Mouse (Mus musculus) kidney, embryonic 14.5 days (tissue): Measurements from ENCODE around the gene Creg1. TPM values are rescaled to one million over a fixed set of nuclear protein-coding genes. Genes with fewer than 3 reads are reported as not detected.

Experiments
- ATAC-seq: fragments of 200-750 bp; cut with Nextera tagmentation; 2 replicates; pipeline ENCODE4 v1.8.0; 2017; ENCODE audit warnings: moderate number of reproducible peaks, mild to moderate bottlenecking, moderate TSS enrichment, moderate library complexity; ENCODE audit not compliant: low FRiP score, low TSS enrichment
- H3K27ac ChIP-seq: fragments of 300-500 bp; sonication (generic); 2 replicates; pipeline ENCODE4 v1.5.1; 2014; ENCODE audit warnings: low read depth, mild to moderate bottlenecking, low read length, moderate library complexity, mixed read lengths
- H3K27me3 ChIP-seq: fragments of 300-500 bp; sonication (generic); 2 replicates; pipeline ENCODE4 v1.6.1; 2014; ENCODE audit warnings: mild to moderate bottlenecking, low read length; ENCODE audit not compliant: control insufficient read depth, insufficient read depth
- H3K36me3 ChIP-seq: fragments of 300-500 bp; sonication (generic); 2 replicates; pipeline ENCODE4 v1.6.1; 2014; ENCODE audit warnings: low read length, mixed read lengths; ENCODE audit not compliant: control insufficient read depth, insufficient read depth
- H3K4me1 ChIP-seq: fragments of 300-500 bp; sonication (generic); 2 replicates; pipeline ENCODE4 v1.6.1; 2014; ENCODE audit warnings: low read length, mixed read lengths; ENCODE audit not compliant: control insufficient read depth, insufficient read depth
- H3K4me2 ChIP-seq: fragments of 300-500 bp; sonication (generic); replicated peaks from 2 replicates; pipeline ENCODE4 v1.6.1; 2014; ENCODE audit warnings: low read depth, mild to moderate bottlenecking, low read length
- H3K4me3 ChIP-seq: fragments of 300-500 bp; sonication (generic); 2 replicates; pipeline ENCODE4 v1.5.1; 2014; ENCODE audit warnings: mild to moderate bottlenecking, low read length
- H3K9ac ChIP-seq: fragments of 300-500 bp; sonication (generic); 2 replicates; pipeline ENCODE4 v1.6.1; 2014; ENCODE audit warnings: low read depth, mild to moderate bottlenecking, low read length, moderate library complexity
- H3K9me3 ChIP-seq: fragments of 300-500 bp; sonication (generic); 2 replicates; pipeline ENCODE4 v1.6.1; 2016; ENCODE audit warnings: low read length; ENCODE audit not compliant: control insufficient read depth
- WGBS: fragments of 180-500 bp; shearing (Covaris S2); extraction: QIAGEN DNeasy Blood & Tissue Kit; methylation state at CpG from one replicate; pipeline ENCODE4 v1.1.7; 2014; 5-methylcytosine and 5-hydroxymethylcytosine counted together
- polyA plus RNA-seq: library from polyadenylated mRNA; unstranded; fragments of >200 nt; fragmentation: Nextera tagmentation; extraction: Ambion mirVana; gene quantifications from 2 replicates; pipeline ENCODE4 v1.2.1, GENCODE M21; 2014

Gene Creg1
- polyA plus RNA-seq, 1 experiment from 2014 or later, result 53.8 TPM

DNA sequence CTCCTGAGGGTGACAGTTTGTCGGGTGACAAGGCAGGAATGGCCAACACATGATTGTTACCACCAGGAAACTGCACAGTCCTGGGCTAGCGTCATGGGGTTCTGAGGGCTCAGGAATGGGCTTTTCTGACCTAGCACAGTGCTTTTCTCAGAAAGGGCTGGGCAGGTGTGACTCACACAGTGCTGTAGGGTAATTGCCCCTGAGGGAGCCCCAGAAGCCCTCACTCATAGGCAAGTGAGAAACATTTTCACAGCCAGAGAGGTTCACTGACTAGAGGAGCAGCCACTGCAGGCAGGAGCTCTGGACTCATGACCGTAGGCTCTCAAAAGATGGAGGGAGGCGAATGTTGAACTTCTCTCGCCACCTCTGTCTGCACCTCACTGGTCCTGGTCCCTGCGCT, 26.4 kb downstream of the Creg1 start:
- H3K4me2 ChIP-seq, result no peak overlapping the region
- H3K36me3 ChIP-seq, result no peaks in the 10 kb centered on the region
- no peaks in the 10 kb centered on the region for H3K9me3 ChIP-seq
- H3K4me1 ChIP-seq, result peaks cover 2% of the 10 kb centered on the region; the same call in 1 of the 2 replicates
- no peaks in the 10 kb centered on the region; the same call in none of the 2 replicates for H3K27me3 ChIP-seq
- no peak for ATAC-seq
- H3K4me3 ChIP-seq, result no peak overlapping the region
- WGBS, result 76% methylated on average over 6 of the region's 6 CpGs
- no peak overlapping the region for H3K27ac ChIP-seq
- H3K9ac ChIP-seq, result no peak overlapping the region

DNA sequence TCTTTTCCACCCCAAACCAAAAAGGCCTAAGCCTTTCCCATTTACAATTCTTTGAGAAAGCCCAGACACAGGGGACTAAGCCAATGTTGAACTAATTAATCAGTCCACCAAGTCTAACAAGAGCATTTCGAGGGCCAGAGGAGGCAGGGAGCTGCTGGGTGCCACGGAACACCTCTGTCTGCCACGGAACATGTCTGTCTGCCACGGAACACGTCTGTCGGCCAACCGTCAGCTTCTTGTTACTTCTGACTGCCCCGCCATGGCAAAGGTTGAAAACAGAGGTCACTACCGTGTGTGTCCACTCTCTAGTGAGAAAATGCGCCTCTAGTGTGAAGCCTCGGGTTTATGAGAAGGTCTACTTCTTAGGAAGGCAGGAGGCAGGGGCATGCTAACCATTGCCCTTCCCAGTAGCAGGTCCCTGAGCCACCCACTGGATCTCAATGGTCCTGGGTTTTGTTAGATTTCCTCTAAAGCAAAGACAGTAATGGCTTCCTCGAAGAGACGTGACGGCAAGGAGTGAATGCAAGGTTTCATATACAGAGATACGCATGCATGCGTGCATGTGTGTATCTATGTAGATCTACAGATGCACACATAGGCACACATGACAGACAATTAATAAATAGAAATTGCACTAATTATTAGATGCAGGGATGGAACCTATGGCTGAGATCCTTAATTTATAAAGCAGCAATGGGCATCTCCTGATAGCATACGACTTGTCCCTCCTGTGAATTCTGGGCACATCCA, 27.1 kb downstream of the Creg1 start:
- WGBS, result 93% methylated on average over 17 of the region's 17 CpGs
- H3K9ac ChIP-seq, result no peak overlapping the region
- H3K4me3 ChIP-seq, result no peak overlapping the region
- H3K27ac ChIP-seq, result no peak overlapping the region
- no peaks in the 10 kb centered on the region for H3K36me3 ChIP-seq
- H3K4me1 ChIP-seq, result peaks cover 2% of the 10 kb centered on the region; the same call in 1 of the 2 replicates
- H3K9me3 ChIP-seq, result no peaks in the 10 kb centered on the region
- no peak overlapping the region for H3K4me2 ChIP-seq
- no peaks in the 10 kb centered on the region; the same call in none of the 2 replicates for H3K27me3 ChIP-seq
- no peak for ATAC-seq

DNA sequence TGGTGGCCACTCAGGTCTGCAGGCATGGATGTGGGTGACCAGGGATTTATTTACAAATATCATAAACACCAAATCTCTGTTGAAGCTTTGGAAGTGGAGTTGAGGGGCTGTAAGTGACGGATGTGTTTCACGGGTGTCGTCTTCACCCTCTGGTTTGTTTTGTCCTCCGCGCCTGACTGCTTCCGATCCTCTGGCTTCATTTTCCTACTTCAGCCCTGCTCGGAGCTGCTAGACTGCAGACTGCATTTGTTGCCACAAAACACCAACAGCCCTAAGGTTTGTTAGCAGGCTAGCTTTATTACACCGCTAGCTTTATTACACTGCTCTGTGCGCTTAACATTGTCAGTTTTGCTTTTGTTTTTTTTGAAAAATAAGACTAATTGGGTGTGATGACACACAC, 27.9 kb downstream of the Creg1 start:
- no peak for ATAC-seq
- WGBS, result 65% methylated on average over 9 of the region's 9 CpGs
- H3K27me3 ChIP-seq, result no peaks in the 10 kb centered on the region; the same call in none of the 2 replicates
- H3K4me3 ChIP-seq, result no peak overlapping the region
- H3K36me3 ChIP-seq, result no peaks in the 10 kb centered on the region
- H3K27ac ChIP-seq, result no peak overlapping the region
- no peaks in the 10 kb centered on the region for H3K9me3 ChIP-seq
- H3K9ac ChIP-seq, result no peak overlapping the region
- H3K4me1 ChIP-seq, result 0 out of 2 replicates have a peak, but pooled peaks cover 2% of the 10 kb centered on the region
- H3K4me2 ChIP-seq, result no peak overlapping the region

- Histone ChIP-seq H3K27me3 (no peaks in the 10 kb centered on the region), H3K4me3 (no peak overlapping the region)
- no peak for ATAC-seq
Measured at GRCm38 (mm10) chr1:165801709-165802310, 38.3 kb downstream of the Creg1 start.

GRCm38 (mm10) chr1:165803107-165803506, 39.6 kb downstream of the Creg1 start:
- Histone ChIP-seq H3K4me1 (no peaks in the 10 kb centered on the region), H3K4me2 (no peak overlapping the region), H3K9ac (no peak overlapping the region), H3K4me3 (no peak overlapping the region), H3K36me3 (no peaks in the 10 kb centered on the region), H3K27me3 (no peaks in the 10 kb centered on the region), H3K9me3 (no peaks in the 10 kb centered on the region), H3K27ac (no peak overlapping the region)
- 93% methylated on average over 5 of the region's 5 CpGs for WGBS
- ATAC-seq, result no peak

More at GRCm38 (mm10) chr1:165801709-165802310, 38.3 kb downstream of the Creg1 start:
- Histone ChIP-seq H3K4me1 (no peaks in the 10 kb centered on the region), H3K27ac (no peak overlapping the region), H3K4me2 (no peak overlapping the region), H3K9ac (no peak overlapping the region), H3K36me3 (no peaks in the 10 kb centered on the region), H3K9me3 (no peaks in the 10 kb centered on the region)
- 86% methylated on average over 11 of the region's 11 CpGs for WGBS

DNA sequence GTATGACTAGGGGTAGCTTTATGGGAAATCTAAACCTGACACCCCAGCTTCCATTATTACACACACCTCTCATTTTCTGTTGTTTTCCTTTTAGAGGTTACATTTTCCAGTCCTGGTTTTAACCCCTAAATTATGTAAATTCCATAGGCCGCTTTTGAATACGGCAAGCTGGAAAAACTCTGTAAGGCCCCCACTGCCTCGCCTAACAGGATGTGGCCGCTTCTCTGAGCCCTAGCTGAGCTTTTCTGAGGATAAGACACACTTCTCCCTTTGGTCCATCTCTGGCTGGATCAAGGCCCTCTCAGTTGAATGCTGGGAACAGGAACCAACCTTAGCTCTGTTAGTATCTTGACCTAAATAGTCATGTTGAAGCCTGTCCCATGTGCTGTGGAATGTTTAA, 40.6 kb downstream of the Creg1 start:
- no peaks in the 10 kb centered on the region for H3K9me3 ChIP-seq
- no peaks in the 10 kb centered on the region for H3K27me3 ChIP-seq
- no peak for ATAC-seq
- no peak overlapping the region for H3K9ac ChIP-seq
- H3K4me2 ChIP-seq, result no peak overlapping the region
- no peaks in the 10 kb centered on the region for H3K36me3 ChIP-seq
- no peak overlapping the region for H3K4me3 ChIP-seq
- H3K4me1 ChIP-seq, result no peaks in the 10 kb centered on the region
- 89% methylated on average over 4 of the region's 4 CpGs for WGBS
- no peak overlapping the region for H3K27ac ChIP-seq

- no peak overlapping the region for H3K27ac ChIP-seq
- no peaks in the 10 kb centered on the region for H3K27me3 ChIP-seq
- no peak overlapping the region for H3K9ac ChIP-seq
- no peaks in the 10 kb centered on the region for H3K9me3 ChIP-seq
- H3K4me2 ChIP-seq, result no peak overlapping the region
- no peak overlapping the region for H3K4me3 ChIP-seq
- no peak for ATAC-seq
- WGBS, result 77% methylated on average over 2 of the region's 2 CpGs
- peaks cover 6% of the 10 kb centered on the region; the same call in 1 of the 2 replicates for H3K4me1 ChIP-seq
- H3K36me3 ChIP-seq, result no peaks in the 10 kb centered on the region
Measured at GRCm38 (mm10) chr1:165810633-165811032, 47.1 kb downstream of the Creg1 start.

- H3K9ac ChIP-seq, result no peak overlapping the region
- no peak overlapping the region for H3K4me2 ChIP-seq
- H3K27ac ChIP-seq, result no peak overlapping the region
- 71% methylated on average over 5 of the region's 5 CpGs for WGBS
- H3K4me1 ChIP-seq, result peaks cover 6% of the 10 kb centered on the region; the same call in 1 of the 2 replicates
- ATAC-seq, result no peak
- no peaks in the 10 kb centered on the region for H3K27me3 ChIP-seq
- no peaks in the 10 kb centered on the region for H3K9me3 ChIP-seq
- no peak overlapping the region for H3K4me3 ChIP-seq
- no peaks in the 10 kb centered on the region for H3K36me3 ChIP-seq
Measured at GRCm38 (mm10) chr1:165811170-165811569, 47.6 kb downstream of the Creg1 start.

DNA sequence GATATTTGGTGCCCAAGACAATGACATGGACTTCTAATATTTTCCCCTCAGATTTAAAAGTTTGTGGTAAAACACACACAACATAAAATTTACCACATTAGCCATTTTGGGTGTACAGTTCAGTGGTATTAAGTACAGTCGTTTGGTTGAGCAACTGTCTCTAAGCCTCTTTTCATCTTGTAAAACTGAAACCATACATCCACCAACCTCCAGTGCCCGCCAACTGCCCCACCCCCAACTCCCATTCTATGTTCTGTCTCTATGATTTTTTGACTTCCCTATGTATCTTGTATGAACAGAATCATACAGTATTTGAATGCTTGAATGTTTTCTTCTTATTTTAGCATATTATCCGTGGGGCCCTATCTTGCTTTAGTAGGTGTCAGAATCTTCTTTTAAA, 49.2 kb downstream of the Creg1 start:
- Histone ChIP-seq H3K4me3 (no peak overlapping the region), H3K27me3 (no peaks in the 10 kb centered on the region; the same call in 1 of the 2 replicates), H3K4me1 (peaks cover 6% of the 10 kb centered on the region; the same call in 1 of the 2 replicates), H3K4me2 (no peak overlapping the region), H3K36me3 (no peaks in the 10 kb centered on the region), H3K27ac (no peak overlapping the region), H3K9me3 (no peaks in the 10 kb centered on the region), H3K9ac (no peak overlapping the region)
- ATAC-seq, result no peak
- 90% methylated on average over 3 of the region's 3 CpGs for WGBS
